Mouse (Mus musculus): ENCODE measurements at regions not wholly inside any gene's neighbourhood (a gene's known extent, or its start where the extent isn't known, plus 50 kb on each side); places are given as distances from the start of the nearest gene placed in this dataset.
A peak's percentile ranks its signal among the peaks of the same experiment; 100 is the strongest.

DNA sequence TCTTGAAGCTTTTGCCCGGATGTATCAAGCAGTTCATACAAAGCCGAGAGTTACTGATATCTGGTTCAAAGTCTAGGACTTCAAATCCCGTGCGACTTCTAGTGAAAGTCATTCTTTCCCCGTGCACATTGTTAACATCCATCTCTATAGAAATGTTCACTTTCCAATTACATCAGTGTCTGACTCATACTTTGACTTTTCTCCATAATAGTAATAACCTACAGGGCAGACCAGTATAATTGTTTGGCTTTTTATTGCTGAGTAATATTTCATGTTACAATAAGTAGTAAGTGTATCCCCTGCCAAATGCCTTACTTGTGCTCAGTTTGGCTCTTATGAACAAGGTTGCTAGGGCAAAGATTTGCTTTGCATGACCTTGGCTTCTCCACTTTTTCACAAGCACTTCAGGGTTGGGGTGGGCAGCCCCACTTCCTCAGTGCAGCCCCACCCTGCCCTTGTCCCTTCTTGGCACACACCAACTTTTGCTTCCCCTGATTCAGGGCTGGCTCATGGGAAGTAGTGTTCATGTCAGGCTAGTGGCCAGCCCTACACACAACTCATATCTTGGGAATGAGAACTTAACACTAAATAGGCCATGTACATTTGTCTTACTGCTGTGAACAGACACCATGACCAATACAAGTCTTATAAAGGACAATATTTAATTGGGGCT lies 229.7 kb downstream of the Ktn1 start:
- TF ChIP-seq POLR2A (IDR thresholded peaks at IDR 0.05; ENCODE audit: control insufficient read depth, low read depth, low read length): no peak
- no peak for TF ChIP-seq CTCF (IDR thresholded peaks at IDR 0.05; ENCODE audit: control insufficient read depth, insufficient read depth, insufficient replicate concordance, low read depth, low read length)
- Histone ChIP-seq H3K36me3 (ENCODE audit: control insufficient read depth, insufficient read depth, low read length) (no peaks in the 10 kb centered on the region), H3K4me1 (ENCODE audit: control insufficient read depth, insufficient read depth, low read length) (no peaks in the 10 kb centered on the region), H3K27ac (ENCODE audit: control insufficient read depth, insufficient read depth, low read depth, low read length) (no peak overlapping the region), H3K4me3 (ENCODE audit: control insufficient read depth, low read depth, low read length) (no peak overlapping the region), H3K27me3 (ENCODE audit: control insufficient read depth, insufficient read depth, low read length) (no peaks in the 10 kb centered on the region)

DNA sequence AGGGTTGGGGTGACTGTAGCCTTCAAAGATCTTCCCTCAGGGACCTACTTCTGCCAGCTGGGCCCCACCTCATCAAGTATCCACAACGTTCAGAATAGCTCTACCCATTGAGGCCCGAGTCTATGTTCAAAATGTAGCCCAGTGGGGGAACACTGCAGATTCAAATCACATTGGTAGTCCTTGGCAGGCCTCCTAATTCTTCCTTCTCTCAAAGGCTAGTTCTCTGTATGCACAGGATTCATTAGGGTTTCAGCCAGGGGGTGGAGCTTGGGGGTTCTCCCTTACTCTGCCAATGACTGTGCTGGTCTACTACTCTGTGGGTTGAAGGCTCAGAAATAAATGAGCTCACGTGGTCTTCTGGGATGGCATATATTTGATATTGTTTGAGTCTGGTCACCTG lies 235.3 kb upstream of the Peli2 start:
- H3K36me3 ChIP-seq (ENCODE audit: control insufficient read depth, insufficient read depth, low read length): no peaks in the 10 kb centered on the region
- H3K4me3 ChIP-seq (ENCODE audit: control insufficient read depth, low read depth, low read length): no peak overlapping the region
- H3K4me1 ChIP-seq (ENCODE audit: control insufficient read depth, insufficient read depth, low read length): no peaks in the 10 kb centered on the region
- H3K27me3 ChIP-seq (ENCODE audit: control insufficient read depth, insufficient read depth, low read length): no peaks in the 10 kb centered on the region
- H3K27ac ChIP-seq (ENCODE audit: control insufficient read depth, insufficient read depth, low read depth, low read length): no peak overlapping the region
- TF ChIP-seq CTCF (IDR thresholded peaks at IDR 0.05; ENCODE audit: control insufficient read depth, insufficient read depth, insufficient replicate concordance, low read depth, low read length) (no peak), POLR2A (IDR thresholded peaks at IDR 0.05; ENCODE audit: control insufficient read depth, low read depth, low read length) (no peak)

DNA sequence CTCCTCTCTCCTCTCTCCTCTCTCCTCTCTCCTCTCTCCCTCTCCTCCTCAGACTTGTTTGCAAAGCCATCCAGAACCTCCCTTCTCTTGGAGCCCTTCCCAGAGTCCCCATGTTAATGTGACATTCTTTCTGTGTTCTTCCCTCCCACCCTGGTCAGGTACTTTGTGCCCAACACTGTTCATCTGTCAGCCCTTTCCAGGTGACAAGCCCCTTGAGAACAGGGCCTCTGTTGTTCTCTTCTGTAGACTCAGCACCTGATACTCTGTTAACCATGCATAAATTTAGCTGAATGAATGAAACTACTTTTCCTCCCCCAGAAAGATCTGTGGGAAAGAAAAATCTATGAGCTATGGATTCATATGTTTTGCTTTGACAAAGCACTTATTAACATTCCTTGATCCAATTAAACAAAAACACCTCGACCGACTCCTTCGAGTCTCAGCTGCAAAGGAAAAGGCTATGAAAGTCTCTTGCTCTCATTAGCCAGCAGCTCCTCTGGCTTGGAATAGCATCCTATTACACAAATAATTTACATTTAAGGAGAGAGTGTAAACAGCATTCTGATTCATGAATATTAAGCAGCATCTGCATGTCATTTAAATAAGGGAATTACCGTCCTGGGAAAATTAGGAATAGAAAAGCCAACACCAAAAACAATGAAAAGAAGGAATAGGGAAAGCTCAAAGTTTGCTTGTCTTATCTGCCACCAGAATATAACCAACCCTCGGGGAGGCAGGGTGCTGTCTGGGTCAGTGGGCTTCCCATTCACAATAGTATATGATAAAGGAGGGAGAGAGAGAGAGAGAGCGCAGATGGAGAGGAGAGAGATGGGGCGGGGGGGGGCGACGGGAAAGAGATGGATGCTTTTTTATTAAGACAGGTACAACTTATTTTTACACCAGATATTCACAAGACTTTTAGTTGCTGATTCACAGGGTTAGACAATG lies 230.1 kb upstream of the Peli2 start:
- H3K4me3 ChIP-seq (ENCODE audit: control insufficient read depth, low read depth, low read length): no peak overlapping the region
- H3K27me3 ChIP-seq (ENCODE audit: control insufficient read depth, insufficient read depth, low read length): no peaks in the 10 kb centered on the region
- H3K36me3 ChIP-seq (ENCODE audit: control insufficient read depth, insufficient read depth, low read length): no peaks in the 10 kb centered on the region
- H3K4me1 ChIP-seq (ENCODE audit: control insufficient read depth, insufficient read depth, low read length): no peaks in the 10 kb centered on the region
- H3K27ac ChIP-seq (ENCODE audit: control insufficient read depth, insufficient read depth, low read depth, low read length): no peak overlapping the region
- TF ChIP-seq POLR2A (IDR thresholded peaks at IDR 0.05; ENCODE audit: control insufficient read depth, low read depth, low read length) (no peak), CTCF (IDR thresholded peaks at IDR 0.05; ENCODE audit: control insufficient read depth, insufficient read depth, insufficient replicate concordance, low read depth, low read length) (no peak)

DNA sequence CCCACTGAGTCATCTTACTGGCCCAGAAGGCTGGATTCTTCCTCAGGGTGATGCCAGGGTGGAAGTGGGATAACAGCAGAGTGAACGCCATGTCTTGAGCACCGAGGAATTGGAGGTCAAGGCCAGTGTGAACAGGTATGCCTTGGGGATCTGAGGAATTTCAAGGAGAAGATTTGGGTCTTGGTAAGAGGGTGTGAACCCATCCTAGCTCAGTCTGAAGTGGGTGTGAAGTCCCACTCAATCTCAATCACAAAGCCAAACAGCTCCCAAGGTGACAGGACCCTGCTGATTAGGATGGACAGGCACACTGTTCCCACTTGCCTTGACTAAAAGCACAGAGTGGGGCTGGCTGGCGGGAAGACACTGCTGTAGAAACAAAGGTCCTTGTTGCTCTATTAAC lies 224.0 kb upstream of the Peli2 start:
- TF ChIP-seq CTCF (IDR thresholded peaks at IDR 0.05; ENCODE audit: control insufficient read depth, insufficient read depth, insufficient replicate concordance, low read depth, low read length) (no peak), POLR2A (IDR thresholded peaks at IDR 0.05; ENCODE audit: control insufficient read depth, low read depth, low read length) (no peak)
- Histone ChIP-seq H3K36me3 (ENCODE audit: control insufficient read depth, insufficient read depth, low read length) (no peaks in the 10 kb centered on the region), H3K27me3 (ENCODE audit: control insufficient read depth, insufficient read depth, low read length) (no peaks in the 10 kb centered on the region), H3K27ac (ENCODE audit: control insufficient read depth, insufficient read depth, low read depth, low read length) (no peak overlapping the region), H3K4me3 (ENCODE audit: control insufficient read depth, low read depth, low read length) (no peak overlapping the region), H3K4me1 (ENCODE audit: control insufficient read depth, insufficient read depth, low read length) (no peaks in the 10 kb centered on the region)

DNA sequence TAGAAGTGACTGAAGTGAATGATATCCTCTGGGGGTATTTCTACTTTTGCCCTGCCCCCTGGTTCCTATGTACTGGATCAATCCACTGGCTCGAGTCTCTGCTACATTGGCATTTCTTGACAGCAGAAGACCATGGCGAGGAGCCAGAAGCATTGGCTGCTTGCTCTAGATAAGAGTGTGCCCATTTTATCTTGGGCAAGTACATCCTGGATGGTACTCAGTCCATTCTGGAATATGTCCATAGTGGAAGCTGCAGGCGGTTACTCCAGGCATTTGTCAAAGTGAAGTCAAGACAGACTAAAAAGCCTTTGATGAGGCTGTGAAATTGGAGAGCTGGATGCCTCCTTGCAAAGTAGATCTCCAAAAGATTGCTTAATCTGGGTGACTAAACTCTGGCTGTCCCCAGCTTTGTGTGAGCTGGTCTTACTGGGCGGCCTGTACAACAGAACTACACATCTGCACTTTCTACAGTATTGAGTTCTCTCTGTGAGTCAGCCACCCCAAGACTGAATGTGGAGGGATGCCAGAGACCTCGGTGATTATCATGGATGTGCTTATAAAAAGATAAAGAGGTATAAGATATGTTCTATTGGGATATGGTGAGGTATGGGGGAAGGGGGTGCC lies 222.6 kb upstream of the Peli2 start:
- Histone ChIP-seq H3K4me3 (ENCODE audit: control insufficient read depth, low read depth, low read length) (peak overlapping the region; percentile 7; the same call in 1 of the 2 replicates), H3K4me1 (ENCODE audit: control insufficient read depth, insufficient read depth, low read length) (no peaks in the 10 kb centered on the region), H3K27me3 (ENCODE audit: control insufficient read depth, insufficient read depth, low read length) (no peaks in the 10 kb centered on the region), H3K36me3 (ENCODE audit: control insufficient read depth, insufficient read depth, low read length) (no peaks in the 10 kb centered on the region), H3K27ac (ENCODE audit: control insufficient read depth, insufficient read depth, low read depth, low read length) (no peak overlapping the region)
- TF ChIP-seq POLR2A (IDR thresholded peaks at IDR 0.05; ENCODE audit: control insufficient read depth, low read depth, low read length): no peak

DNA sequence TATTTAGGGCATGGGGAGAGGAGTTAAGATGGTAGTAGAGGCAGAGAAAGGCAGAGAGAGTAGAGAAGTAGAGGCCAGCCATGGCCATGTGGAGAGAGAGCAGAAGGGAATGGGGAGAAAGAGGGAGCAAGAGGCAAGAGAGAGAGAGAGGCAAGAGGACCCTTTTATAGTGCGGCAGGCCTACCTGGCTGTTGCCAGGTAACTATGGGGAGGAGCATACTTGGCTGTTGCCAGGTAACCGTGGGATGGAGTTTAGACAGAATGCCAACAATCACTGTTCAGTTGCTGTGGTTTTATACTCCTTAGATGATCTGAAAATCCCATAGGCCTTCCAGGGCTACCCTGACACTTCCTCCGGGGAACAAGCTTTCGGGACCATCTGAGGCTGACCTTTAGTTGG lies 222.0 kb upstream of the Peli2 start:
- Histone ChIP-seq H3K36me3 (ENCODE audit: control insufficient read depth, insufficient read depth, low read length) (no peaks in the 10 kb centered on the region), H3K4me3 (ENCODE audit: control insufficient read depth, low read depth, low read length) (peak overlapping the region; percentile 62), H3K27ac (ENCODE audit: control insufficient read depth, insufficient read depth, low read depth, low read length) (no peak overlapping the region), H3K4me1 (ENCODE audit: control insufficient read depth, insufficient read depth, low read length) (no peaks in the 10 kb centered on the region), H3K27me3 (ENCODE audit: control insufficient read depth, insufficient read depth, low read length) (no peaks in the 10 kb centered on the region)
- TF ChIP-seq CTCF (IDR thresholded peaks at IDR 0.05; ENCODE audit: control insufficient read depth, insufficient read depth, insufficient replicate concordance, low read depth, low read length) (no peak), POLR2A (IDR thresholded peaks at IDR 0.05; ENCODE audit: control insufficient read depth, low read depth, low read length) (peak; percentile 51; the same call in 1 of the 2 replicates)

DNA sequence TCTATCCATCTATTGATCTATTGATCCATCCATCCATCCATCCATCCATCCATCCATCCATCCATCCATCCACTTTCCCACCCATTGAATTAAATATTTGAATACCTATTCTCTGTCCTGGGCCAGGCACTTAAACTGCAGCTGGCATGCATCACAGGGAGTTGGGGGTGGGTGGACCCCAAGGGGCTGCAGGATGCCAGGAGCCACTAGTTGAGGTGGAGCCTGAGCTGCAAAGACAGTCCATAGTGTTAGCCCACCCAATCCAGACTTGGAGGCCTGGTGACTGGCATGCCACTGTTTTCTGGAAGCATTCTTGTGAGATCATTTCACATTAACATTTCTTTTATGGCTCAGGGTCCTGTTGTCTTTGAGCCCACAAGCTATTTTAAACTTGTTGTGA lies 215.3 kb upstream of the Peli2 start:
- H3K4me3 ChIP-seq (ENCODE audit: control insufficient read depth, low read depth, low read length): no peak overlapping the region
- no peaks in the 10 kb centered on the region for H3K36me3 ChIP-seq (ENCODE audit: control insufficient read depth, insufficient read depth, low read length)
- TF ChIP-seq CTCF (IDR thresholded peaks at IDR 0.05; ENCODE audit: control insufficient read depth, insufficient read depth, insufficient replicate concordance, low read depth, low read length): no peak
- TF ChIP-seq POLR2A (IDR thresholded peaks at IDR 0.05; ENCODE audit: control insufficient read depth, low read depth, low read length): no peak
- H3K27me3 ChIP-seq (ENCODE audit: control insufficient read depth, insufficient read depth, low read length): no peaks in the 10 kb centered on the region
- H3K4me1 ChIP-seq (ENCODE audit: control insufficient read depth, insufficient read depth, low read length): no peaks in the 10 kb centered on the region
- H3K27ac ChIP-seq (ENCODE audit: control insufficient read depth, insufficient read depth, low read depth, low read length): no peak overlapping the region
